Comparison of ENCODE assay signal across 7 mouse cellular contexts in the genomic region with DNA sequence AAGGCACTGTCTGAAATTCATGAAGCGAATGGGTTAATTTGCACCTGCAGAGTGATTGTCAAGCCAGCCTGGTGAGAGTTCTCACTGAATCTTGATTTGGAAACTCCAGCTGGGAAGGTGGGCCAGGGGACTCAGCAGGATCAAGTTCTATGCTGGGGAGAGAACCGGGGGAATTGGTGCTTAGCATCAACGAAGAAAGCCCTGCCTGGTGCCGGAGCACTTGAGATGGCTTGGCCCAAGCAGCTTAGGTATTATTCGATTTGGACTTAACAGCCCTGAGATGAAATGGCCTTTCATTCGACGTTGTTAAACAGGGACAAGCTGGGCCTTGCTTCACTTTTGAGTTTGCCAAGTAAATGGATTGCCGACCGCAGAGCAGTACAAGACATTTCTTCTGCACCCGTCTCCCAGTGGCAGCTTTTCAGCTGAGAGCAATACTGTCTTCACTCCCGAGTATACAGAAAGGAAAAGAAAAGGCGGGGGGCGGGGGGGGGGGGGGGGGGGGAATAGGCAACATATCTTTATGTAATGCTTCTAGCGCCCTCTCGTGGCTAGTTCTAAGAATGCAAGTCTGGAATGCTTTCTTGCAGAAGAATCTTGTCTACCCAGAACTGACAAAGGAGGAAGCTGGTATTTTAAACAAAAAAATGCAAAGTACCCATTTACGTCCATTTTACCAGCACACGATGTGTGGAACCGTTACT.
DNase-seq lines count a peak whose midpoint lies in the region; ATAC-seq and TF ChIP-seq lines count a peak whose summit lies in the region.

No protein-coding gene starts in this region.

- H3K9me3 ChIP-seq in heart, embryonic 11.5 days (replicated peaks; ENCODE audit: control insufficient read depth, low read length): no peaks in the 10 kb centered on the region
- no peaks in the 10 kb centered on the region for H3K9me3 ChIP-seq in kidney, embryonic 14.5 days (ENCODE audit: control insufficient read depth, low read length)
- H3K9me3 ChIP-seq in limb, embryonic 13.5 days: no peaks in the 10 kb centered on the region
- no peaks in the 10 kb centered on the region for H3K9me3 ChIP-seq in midbrain, embryonic 15.5 days

- no peaks in the 10 kb centered on the region for H3K36me3 ChIP-seq in heart, embryonic 11.5 days (ENCODE audit: control insufficient read depth, insufficient read depth, low read length)
- no peaks in the 10 kb centered on the region for H3K36me3 ChIP-seq in kidney, embryonic 14.5 days (ENCODE audit: control insufficient read depth, insufficient read depth, low read length)
- no peaks in the 10 kb centered on the region for H3K36me3 ChIP-seq in limb, embryonic 13.5 days
- H3K36me3 ChIP-seq in midbrain, embryonic 15.5 days (replicated peaks): no peaks in the 10 kb centered on the region

- H3K4me3 ChIP-seq in embryonic fibroblast, embryonic 13.5 days (ENCODE audit: insufficient read depth, low read length): peak overlapping the region; percentile 39
- peak overlapping the region; percentile 31 for H3K4me3 ChIP-seq in heart, embryonic 11.5 days (ENCODE audit: low read depth, low read length)
- peak overlapping the region; percentile 17; the same call in 1 of the 2 replicates for H3K4me3 ChIP-seq in kidney, embryonic 14.5 days (ENCODE audit: low read length)
- peak overlapping the region; percentile 33 for H3K4me3 ChIP-seq in limb, embryonic 13.5 days
- H3K4me3 ChIP-seq in midbrain, embryonic 15.5 days: peak overlapping the region; percentile 27

- 3% methylated on average over 16 of the region's 18 CpGs for WGBS in heart, embryonic 11.5 days (ENCODE audit: insufficient replicate concordance)
- 1% methylated on average over 16 of the region's 18 CpGs for WGBS in kidney, embryonic 14.5 days
- WGBS in limb, embryonic 13.5 days: 1% methylated on average over 16 of the region's 18 CpGs
- WGBS in midbrain, embryonic 15.5 days: 1% methylated on average over 16 of the region's 18 CpGs

- DNase-seq in brain, embryonic 14.5 days (ENCODE audit: low read depth): peak; percentile 93
- DNase-seq in spleen, postnatal 14 days (ENCODE audit: low spot score in 2 of 2): peak; percentile 10 to 64

- H3K4me2 ChIP-seq in heart, embryonic 11.5 days: peak overlapping the region; percentile 62
- H3K4me2 ChIP-seq in kidney, embryonic 14.5 days (replicated peaks; ENCODE audit: low read depth, low read length): peak overlapping the region; percentile 46
- H3K4me2 ChIP-seq in limb, embryonic 13.5 days (replicated peaks): peak overlapping the region; percentile 61
- H3K4me2 ChIP-seq in midbrain, embryonic 15.5 days: peak overlapping the region; percentile 45

- H3K27ac ChIP-seq in embryonic fibroblast, embryonic 13.5 days (ENCODE audit: insufficient read depth, low read length): no peak overlapping the region
- no peak overlapping the region for H3K27ac ChIP-seq in heart, embryonic 11.5 days (ENCODE audit: low read depth, low read length)
- no peak overlapping the region for H3K27ac ChIP-seq in kidney, embryonic 14.5 days (ENCODE audit: low read depth, low read length)
- H3K27ac ChIP-seq in limb, embryonic 13.5 days: no peak overlapping the region
- peak overlapping the region; percentile 57 for H3K27ac ChIP-seq in midbrain, embryonic 15.5 days

- TF ChIP-seq CTCF in brain, embryonic 14.5 days (IDR thresholded peaks at IDR 0.05; ENCODE audit: borderline replicate concordance, extremely low read depth, insufficient read depth, insufficient read length): peak; percentile 51; the same call in 1 of the 2 replicates
- TF ChIP-seq CTCF in embryonic fibroblast, embryonic 13.5 days (IDR thresholded peaks at IDR 0.05; ENCODE audit: borderline replicate concordance, insufficient read depth, low read length): no peak

- H3K27me3 ChIP-seq in heart, embryonic 11.5 days (ENCODE audit: control insufficient read depth, insufficient read depth, low read length): no peaks in the 10 kb centered on the region
- no peaks in the 10 kb centered on the region for H3K27me3 ChIP-seq in kidney, embryonic 14.5 days (ENCODE audit: control insufficient read depth, insufficient read depth, low read length)
- H3K27me3 ChIP-seq in limb, embryonic 13.5 days: 0 out of 2 replicates have a peak, but pooled peaks cover 7% of the 10 kb centered on the region
- H3K27me3 ChIP-seq in midbrain, embryonic 15.5 days (replicated peaks): no peaks in the 10 kb centered on the region

- H3K4me1 ChIP-seq in embryonic fibroblast, embryonic 13.5 days (ENCODE audit: control insufficient read depth, insufficient read depth, low read length): no peaks in the 10 kb centered on the region
- peaks cover 8% of the 10 kb centered on the region; the same call in 1 of the 2 replicates for H3K4me1 ChIP-seq in heart, embryonic 11.5 days (ENCODE audit: control insufficient read depth, insufficient read depth, low read length)
- no peaks in the 10 kb centered on the region for H3K4me1 ChIP-seq in kidney, embryonic 14.5 days (ENCODE audit: control insufficient read depth, insufficient read depth, low read length)
- H3K4me1 ChIP-seq in limb, embryonic 13.5 days: peaks cover 5% of the 10 kb centered on the region; the same call in 1 of the 2 replicates
- H3K4me1 ChIP-seq in midbrain, embryonic 15.5 days: peaks cover 19% of the 10 kb centered on the region

- H3K9ac ChIP-seq in heart, embryonic 11.5 days (ENCODE audit: low read depth, low read length): no peak overlapping the region
- H3K9ac ChIP-seq in kidney, embryonic 14.5 days (ENCODE audit: low read depth, low read length): no peak overlapping the region
- H3K9ac ChIP-seq in limb, embryonic 13.5 days: no peak overlapping the region
- H3K9ac ChIP-seq in midbrain, embryonic 15.5 days: peak overlapping the region; percentile 9; the same call in 1 of the 2 replicates

- no peak for ATAC-seq in heart, embryonic 11.5 days (replicated peaks; ENCODE audit: insufficient number of reproducible peaks, low FRiP score, low TSS enrichment)
- peak; percentile 55 for ATAC-seq in kidney, embryonic 14.5 days (ENCODE audit: low FRiP score, low TSS enrichment)
- ATAC-seq in limb, embryonic 13.5 days (ENCODE audit: low FRiP score, low read depth): peak; percentile 74
- peak; percentile 88 for ATAC-seq in midbrain, embryonic 15.5 days (replicated peaks)

- TF ChIP-seq POLR2A in brain, embryonic 14.5 days (IDR thresholded peaks at IDR 0.05; ENCODE audit: borderline replicate concordance, extremely low read depth, insufficient read depth, insufficient read length, poor library complexity, severe bottlenecking): no peak
- no peak for TF ChIP-seq POLR2A in embryonic fibroblast, embryonic 13.5 days (IDR thresholded peaks at IDR 0.05; ENCODE audit: low read depth, low read length)
